Comparison of ENCODE assay signal across 11 mouse cellular contexts in genomic region chr12:116146996-116147634, GRCm38 (mm10).
DNase-seq lines count a peak whose midpoint lies in the region; ATAC-seq and TF ChIP-seq lines count a peak whose summit lies in the region.
"Had no signal": no experiment of that assay in that cellular context is flagged by ENCODE, and none has a peak within 500 bp of the region (broad histone marks: within the 10 kb centered on the region; RNA-seq: fewer than 3 reads in every experiment).

No protein-coding gene starts in this region.

- no peak overlapping the region for H3K4me3 ChIP-seq in left cerebral cortex, adult 2 months
- no peak overlapping the region for H3K4me3 ChIP-seq in hindbrain, embryonic 13.5 days
- H3K4me3 ChIP-seq in neural tube, embryonic 14.5 days (ENCODE audit: low read depth, low read length): no peak overlapping the region
- H3K4me3 ChIP-seq in kidney, embryonic 15.5 days (replicated peaks): no peak overlapping the region
- H3K4me3 ChIP-seq: embryonic facial prominence, embryonic 13.5 days had no signal

- peaks cover 8% of the 10 kb centered on the region for H3K4me1 ChIP-seq in hindbrain, embryonic 13.5 days (replicated peaks)
- no peaks in the 10 kb centered on the region for H3K4me1 ChIP-seq in neural tube, embryonic 14.5 days (ENCODE audit: control insufficient read depth, insufficient read depth, low read length)
- H3K4me1 ChIP-seq in kidney, embryonic 15.5 days: no peaks in the 10 kb centered on the region

- no peak overlapping the region for H3K27ac ChIP-seq in left cerebral cortex, adult 2 months
- H3K27ac ChIP-seq in hindbrain, embryonic 13.5 days: no peak overlapping the region
- H3K27ac ChIP-seq in neural tube, embryonic 14.5 days (ENCODE audit: low read depth, low read length): no peak overlapping the region
- H3K27ac ChIP-seq in kidney, embryonic 15.5 days: no peak overlapping the region
- H3K27ac ChIP-seq: embryonic facial prominence, embryonic 13.5 days had no signal

- no peak for DNase-seq in left cerebral cortex, adult 2 months (ENCODE audit: extremely low spot score in 1 of 2, low spot score in 2 of 2)
- no peak for DNase-seq in left cerebral cortex, postnatal 36 days (ENCODE audit: low spot score in 2 of 2)
- DNase-seq in embryo, embryonic 9.5 days (ENCODE audit: extremely low spot score): peak; percentile 6
- no peak for DNase-seq in layer of hippocampus, postnatal 25 days (ENCODE audit: extremely low spot score in 1 of 2, low spot score in 1 of 2)
- no peak for DNase-seq in right cerebral cortex, postnatal 25 days
- DNase-seq: liver had no signal

- H3K4me2 ChIP-seq in hindbrain, embryonic 13.5 days: no peak overlapping the region
- H3K4me2 ChIP-seq in neural tube, embryonic 14.5 days (ENCODE audit: low read depth, low read length): no peak overlapping the region
- no peak overlapping the region for H3K4me2 ChIP-seq in kidney, embryonic 15.5 days
- H3K4me2 ChIP-seq: embryonic facial prominence, embryonic 13.5 days had no signal

- H3K9me3 ChIP-seq in hindbrain, embryonic 13.5 days: no peaks in the 10 kb centered on the region
- no peaks in the 10 kb centered on the region for H3K9me3 ChIP-seq in neural tube, embryonic 14.5 days (ENCODE audit: control insufficient read depth, low read length)
- no peaks in the 10 kb centered on the region for H3K9me3 ChIP-seq in kidney, embryonic 15.5 days (replicated peaks)
- H3K9me3 ChIP-seq: embryonic facial prominence, embryonic 13.5 days had no signal

- no peaks in the 10 kb centered on the region for H3K36me3 ChIP-seq in hindbrain, embryonic 13.5 days
- no peaks in the 10 kb centered on the region for H3K36me3 ChIP-seq in neural tube, embryonic 14.5 days (ENCODE audit: control insufficient read depth, insufficient read depth, low read length)
- H3K36me3 ChIP-seq in kidney, embryonic 15.5 days: no peaks in the 10 kb centered on the region
- H3K36me3 ChIP-seq: embryonic facial prominence, embryonic 13.5 days had no signal

- peak; percentile 27 for TF ChIP-seq CTCF in left cerebral cortex, adult 2 months (IDR thresholded peaks at IDR 0.05)

- H3K9ac ChIP-seq in hindbrain, embryonic 13.5 days: no peak overlapping the region
- no peak overlapping the region; the same call in 1 of the 2 replicates for H3K9ac ChIP-seq in neural tube, embryonic 14.5 days (replicated peaks; ENCODE audit: low read depth, low read length)
- no peak overlapping the region for H3K9ac ChIP-seq in kidney, embryonic 15.5 days
- H3K9ac ChIP-seq: embryonic facial prominence, embryonic 13.5 days had no signal

- ATAC-seq in hindbrain, embryonic 13.5 days (ENCODE audit: low FRiP score): peak; percentile 67; the same call in 1 of the 2 replicates
- ATAC-seq in neural tube, embryonic 14.5 days (ENCODE audit: low read depth): peak; percentile 75; the same call in 1 of the 2 replicates
- no peak for ATAC-seq in kidney, embryonic 15.5 days (replicated peaks; ENCODE audit: low FRiP score)

- no peaks in the 10 kb centered on the region for H3K27me3 ChIP-seq in hindbrain, embryonic 13.5 days
- no peaks in the 10 kb centered on the region for H3K27me3 ChIP-seq in neural tube, embryonic 14.5 days (ENCODE audit: control insufficient read depth, insufficient read depth, low read length)
- H3K27me3 ChIP-seq in kidney, embryonic 15.5 days: no peaks in the 10 kb centered on the region
- H3K27me3 ChIP-seq: CH12.LX; embryonic facial prominence, embryonic 13.5 days had no signal

- WGBS in hindbrain, embryonic 13.5 days: 30% methylated on average over 8 of the region's 8 CpGs
- WGBS in neural tube, embryonic 14.5 days: 38% methylated on average over 8 of the region's 8 CpGs
- 54% methylated on average over 8 of the region's 8 CpGs for WGBS in kidney, embryonic 15.5 days

- intact Hi-C loops in left cerebral cortex, adult 2 months (cut with DNase I): no loop called here
- intact Hi-C loops in left cerebral cortex, postnatal 36 days (cut with DNase I): no loop called here
